Mouse (Mus musculus): ENCODE results near the gene Edar.
"Not testable (repeated sequence)": the region's sequence is repeated elsewhere in the genome, so short reads cannot be mapped to it uniquely, and the experiment has no call there.

Edar gene

GRCm38 (mm10) chr10:58675533-58675932, at the start of gene Edar:
Edar (minus strand) TSS chr10:58675654.
- peak; percentile 85 for DNase-seq (ENCODE audit: low read depth, low spot score)

- not testable (repeated sequence) for DNase-seq (ENCODE audit: low read depth, low spot score)
These were observed 42.7 kb upstream of the Edar start, which contains the start of gene Gm17542 for GRCm38 (mm10) chr10:58718110-58718509. Gm17542 (minus strand) TSS chr10:58718210.

GRCm38 (mm10) chr10:58714789-58715148, 39.3 kb upstream of the Edar start:
- DNase-seq (ENCODE audit: low read depth, low spot score) = peak; percentile 3

GRCm38 (mm10) chr10:58713855-58714788, 38.7 kb upstream of the Edar start:
- peak; percentile 10 for DNase-seq (ENCODE audit: low read depth, low spot score)

- DNase-seq (ENCODE audit: low read depth, low spot score) = no peak
These were observed 37.8 kb upstream of the Edar start for GRCm38 (mm10) chr10:58713225-58713624.

- DNase-seq (ENCODE audit: low read depth, low spot score) = no peak
These were observed 33.6 kb upstream of the Edar start for GRCm38 (mm10) chr10:58709021-58709420.

- DNase-seq (ENCODE audit: low read depth, low spot score) = no peak
These were observed 25.1 kb upstream of the Edar start for GRCm38 (mm10) chr10:58700578-58700977.

GRCm38 (mm10) chr10:58700160-58700559, 24.7 kb upstream of the Edar start:
- no peak for DNase-seq (ENCODE audit: low read depth, low spot score)

GRCm38 (mm10) chr10:58698955-58699354, 23.5 kb upstream of the Edar start:
- DNase-seq (ENCODE audit: low read depth, low spot score) = no peak

- no peak for DNase-seq (ENCODE audit: low read depth, low spot score)
These were observed 15.6 kb upstream of the Edar start for GRCm38 (mm10) chr10:58691051-58691450.

- DNase-seq (ENCODE audit: low read depth, low spot score) = no peak
These were observed 3.8 kb upstream of the Edar start for GRCm38 (mm10) chr10:58679298-58679697.

- peak; percentile 63 for DNase-seq (ENCODE audit: low read depth, low spot score)
These were observed 2.0 kb downstream of the Edar start for GRCm38 (mm10) chr10:58673278-58674061.

GRCm38 (mm10) chr10:58672557-58673277, 2.7 kb downstream of the Edar start:
- DNase-seq (ENCODE audit: low read depth, low spot score) = no peak

GRCm38 (mm10) chr10:58663868-58664267, 11.6 kb downstream of the Edar start:
- DNase-seq (ENCODE audit: low read depth, low spot score) = no peak

- DNase-seq (ENCODE audit: low read depth, low spot score) = no peak
These were observed 12.0 kb downstream of the Edar start for GRCm38 (mm10) chr10:58663417-58663816.

- no peak for DNase-seq (ENCODE audit: low read depth, low spot score)
These were observed 16.0 kb downstream of the Edar start for GRCm38 (mm10) chr10:58659268-58659986.

GRCm38 (mm10) chr10:58657731-58658130, 17.7 kb downstream of the Edar start:
- no peak for DNase-seq (ENCODE audit: low read depth, low spot score)

- DNase-seq (ENCODE audit: low read depth, low spot score) = no peak
These were observed 21.8 kb downstream of the Edar start for GRCm38 (mm10) chr10:58653679-58654078.

GRCm38 (mm10) chr10:58652418-58653394, 22.7 kb downstream of the Edar start:
- no peak for DNase-seq (ENCODE audit: low read depth, low spot score)

GRCm38 (mm10) chr10:58652045-58652417, 23.4 kb downstream of the Edar start:
- peak; percentile 71 for DNase-seq (ENCODE audit: low read depth, low spot score)
